Mouse (Mus musculus): ENCODE measurements around the gene Ceacam9.
A peak's percentile ranks its signal among the peaks of the same experiment; 100 is the strongest.
"Not testable (repeated sequence)": the region's sequence is repeated elsewhere in the genome, so short reads cannot be mapped to it uniquely, and the experiment has no call there.

Gene Ceacam9

DNA sequence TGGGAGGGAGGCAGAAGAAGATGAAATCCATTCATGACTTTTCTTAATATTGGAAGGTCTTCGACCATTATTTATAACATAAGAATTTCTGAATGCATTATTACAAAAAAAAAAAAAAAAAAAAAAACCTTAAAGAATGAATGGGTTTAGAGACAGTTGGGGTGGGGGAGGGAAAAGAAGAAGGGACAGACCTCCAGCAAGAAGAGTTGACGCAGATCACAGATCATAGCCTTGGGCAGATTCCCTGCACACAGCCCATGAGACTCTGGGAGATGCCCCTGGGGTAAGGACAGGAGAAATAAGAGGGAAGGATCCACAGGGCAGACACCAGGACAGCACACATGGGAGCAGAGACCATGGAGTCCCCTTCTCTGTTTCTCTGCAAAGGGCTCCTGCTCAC is at the start of gene Ceacam9:
Ceacam9 (plus strand) TSS at position 301 of the 400 bp plus-strand sequence.
- DNase-seq (ENCODE audit: low spot score), result no peak

- DNase-seq (ENCODE audit: low spot score), result no peak
These were observed 47.9 kb upstream of the Ceacam9 start for GRCm38 (mm10) chr7:16673823-16674222.

- DNase-seq (ENCODE audit: low spot score), result not testable (repeated sequence)
These were observed 47.0 kb upstream of the Ceacam9 start for GRCm38 (mm10) chr7:16674699-16675098.

- no peak for DNase-seq (ENCODE audit: low spot score)
These were observed 46.1 kb upstream of the Ceacam9 start, which contains the start of gene Ceacam15 for GRCm38 (mm10) chr7:16675605-16676004. Gene Ceacam15, minus strand, starts transcription at chr7:16675705.

DNA sequence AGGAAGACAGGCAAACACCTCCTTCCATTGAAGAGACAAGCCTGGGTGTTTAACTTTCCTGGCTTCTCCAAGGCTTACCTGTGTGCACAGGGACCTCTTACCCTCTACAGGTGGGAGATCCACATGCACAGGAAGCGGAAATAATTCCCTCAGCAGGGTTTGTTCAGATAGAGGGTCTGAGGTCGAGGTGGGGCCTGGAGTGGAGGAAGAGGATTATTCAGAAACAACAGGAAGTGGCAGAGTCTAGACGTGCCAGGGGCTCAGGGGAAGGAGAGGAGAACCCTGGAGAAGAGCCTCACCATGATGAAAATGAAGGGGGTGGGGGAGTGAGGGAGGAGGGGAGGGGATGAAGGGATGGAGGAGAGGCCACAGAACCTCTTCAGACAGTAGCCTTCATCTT is 41.5 kb upstream of the Ceacam9 start:
- DNase-seq (ENCODE audit: low spot score), result peak; percentile 48

- no peak for DNase-seq (ENCODE audit: low spot score)
These were observed 32.5 kb upstream of the Ceacam9 start for GRCm38 (mm10) chr7:16689196-16689595.

- DNase-seq (ENCODE audit: low spot score), result peak; percentile 61
These were observed 26.7 kb upstream of the Ceacam9 start for GRCm38 (mm10) chr7:16695025-16695424.

DNA sequence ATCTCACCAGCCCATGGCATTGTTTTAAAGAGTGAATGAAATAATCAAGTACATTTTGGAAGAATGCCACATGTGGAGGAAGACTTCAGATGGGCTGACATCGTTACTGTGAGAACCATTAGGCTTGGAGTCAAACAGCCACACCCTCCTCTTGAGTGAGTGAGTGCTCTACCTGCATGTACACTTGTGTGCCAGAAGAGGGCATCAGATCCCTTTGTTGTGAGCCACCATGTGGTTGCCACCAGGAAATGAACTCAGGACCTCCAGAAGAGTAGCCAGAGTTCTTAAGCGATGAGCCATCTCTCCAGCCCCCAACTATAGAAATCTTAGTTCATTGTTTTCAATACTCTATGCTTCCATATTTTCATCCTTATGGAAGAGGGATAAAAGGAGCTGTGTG is 22.7 kb upstream of the Ceacam9 start:
- DNase-seq (ENCODE audit: low spot score), result peak; percentile 51

DNA sequence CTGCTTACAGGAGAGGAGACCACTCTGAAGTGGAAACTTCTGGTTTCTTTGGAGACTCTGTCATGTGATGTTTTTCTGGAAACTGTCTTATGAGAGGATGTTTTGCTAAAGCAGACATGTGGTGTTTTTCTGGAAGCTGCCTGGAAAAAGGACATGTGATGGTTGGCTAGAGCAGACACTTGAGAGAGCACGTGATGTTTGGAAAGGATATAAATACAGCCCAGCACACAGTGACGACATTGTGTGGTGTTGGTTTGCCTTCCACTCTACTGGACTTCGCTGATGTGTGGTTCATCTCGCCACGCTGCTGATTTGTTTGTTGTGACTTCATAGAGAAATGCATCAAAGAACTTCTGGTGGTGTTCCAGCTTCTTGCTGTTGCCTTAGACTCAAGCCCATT is 21.1 kb upstream of the Ceacam9 start:
- peak; percentile 36 for DNase-seq (ENCODE audit: low spot score)

DNA sequence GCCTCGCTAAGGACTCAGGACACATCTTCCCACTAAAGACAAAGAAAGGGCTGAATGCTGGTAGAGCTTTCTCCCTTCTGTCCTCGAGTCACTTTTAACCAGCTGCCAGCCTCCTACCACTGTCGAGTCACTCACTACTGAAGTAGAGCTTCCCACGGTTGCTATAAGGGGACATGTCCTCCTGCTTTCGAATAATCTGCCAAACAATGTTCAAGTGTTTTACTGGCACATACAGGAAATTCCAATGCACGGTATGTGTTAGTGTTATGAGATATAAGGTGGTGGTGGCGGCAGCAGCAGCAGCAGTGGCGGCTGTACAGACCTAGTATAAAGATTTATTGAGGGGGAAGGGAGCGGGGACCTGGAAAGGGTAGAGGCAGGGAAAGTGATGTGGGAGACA is 15.3 kb upstream of the Ceacam9 start:
- DNase-seq (ENCODE audit: low spot score), result no peak

DNA sequence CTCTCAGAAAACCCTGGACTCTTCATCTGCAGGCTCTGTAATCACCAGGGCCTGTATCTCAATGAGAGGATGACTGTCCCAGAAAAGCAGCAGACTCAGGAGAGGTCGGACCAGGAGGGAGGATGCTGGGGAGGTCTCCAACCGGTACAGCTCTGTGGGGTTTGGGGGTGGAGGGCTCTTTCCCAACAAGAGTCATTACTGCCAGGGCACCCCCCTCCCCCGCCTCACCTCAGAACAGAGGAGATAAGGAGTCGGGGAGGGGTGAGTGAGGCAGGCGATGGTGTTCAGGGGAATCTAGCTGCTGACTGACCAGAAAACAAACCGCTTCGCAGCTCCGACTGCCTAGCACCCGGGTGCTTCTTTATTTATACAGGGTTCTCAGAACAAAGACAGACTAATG is 13.5 kb upstream of the Ceacam9 start:
- DNase-seq (ENCODE audit: low spot score), result no peak

DNA sequence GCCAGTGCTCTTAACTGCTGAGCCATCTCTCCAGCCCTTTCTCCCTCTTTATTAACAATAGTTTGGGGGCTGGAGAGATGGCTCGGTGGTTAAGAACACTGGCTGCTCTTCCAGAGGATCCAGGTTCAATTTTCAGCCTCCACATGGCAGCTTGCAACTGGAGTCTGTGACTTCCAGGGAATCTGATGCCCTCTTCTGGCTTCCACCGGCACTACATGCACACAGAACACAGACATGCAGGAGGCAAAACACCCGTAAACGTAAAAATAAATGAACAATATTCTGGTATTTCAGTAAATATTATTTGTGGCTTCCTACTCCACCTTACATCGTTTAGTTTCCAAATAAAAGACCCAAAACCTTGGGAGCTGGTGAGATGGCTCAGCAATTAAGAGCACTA is 11.1 kb upstream of the Ceacam9 start:
- DNase-seq (ENCODE audit: low spot score), result no peak

DNA sequence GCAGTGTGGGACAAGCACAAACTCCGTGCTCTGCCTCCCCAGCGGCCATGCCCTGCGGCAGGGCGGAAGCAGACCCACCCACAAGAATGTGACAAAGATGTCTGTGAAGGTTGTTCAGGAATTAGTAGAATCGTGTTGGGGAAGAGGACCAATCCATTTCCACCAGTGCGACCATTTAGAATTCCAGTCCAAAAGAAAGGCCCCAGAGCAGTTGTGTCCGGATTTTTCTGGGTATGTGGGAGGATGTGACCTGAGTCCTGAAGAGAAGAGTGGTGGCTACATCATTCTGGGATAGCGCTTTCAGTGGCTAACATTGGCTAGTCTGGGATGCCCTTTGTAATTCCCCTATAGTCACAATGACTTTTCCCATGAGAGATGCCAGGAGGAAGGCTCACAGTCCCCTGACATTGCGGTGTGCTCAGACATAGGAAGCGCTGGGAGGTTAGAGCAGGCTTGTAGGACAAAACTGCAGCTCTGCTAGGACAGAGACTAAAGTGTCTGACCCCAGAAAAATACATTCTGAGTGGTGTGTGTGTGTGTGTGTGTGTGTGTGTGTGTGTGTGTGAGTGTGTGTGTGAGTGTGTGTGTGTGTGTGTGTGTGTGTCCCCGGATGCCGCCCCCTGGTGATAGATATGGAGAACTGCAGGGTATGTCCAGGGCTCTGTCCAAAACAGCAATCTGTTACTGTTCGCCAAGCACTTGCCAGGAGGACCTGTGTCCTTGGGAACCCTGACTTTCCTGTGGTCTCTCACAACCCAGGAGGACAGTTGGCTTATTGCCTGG is 8.9 kb upstream of the Ceacam9 start:
- no peak for DNase-seq (ENCODE audit: low spot score)

DNA sequence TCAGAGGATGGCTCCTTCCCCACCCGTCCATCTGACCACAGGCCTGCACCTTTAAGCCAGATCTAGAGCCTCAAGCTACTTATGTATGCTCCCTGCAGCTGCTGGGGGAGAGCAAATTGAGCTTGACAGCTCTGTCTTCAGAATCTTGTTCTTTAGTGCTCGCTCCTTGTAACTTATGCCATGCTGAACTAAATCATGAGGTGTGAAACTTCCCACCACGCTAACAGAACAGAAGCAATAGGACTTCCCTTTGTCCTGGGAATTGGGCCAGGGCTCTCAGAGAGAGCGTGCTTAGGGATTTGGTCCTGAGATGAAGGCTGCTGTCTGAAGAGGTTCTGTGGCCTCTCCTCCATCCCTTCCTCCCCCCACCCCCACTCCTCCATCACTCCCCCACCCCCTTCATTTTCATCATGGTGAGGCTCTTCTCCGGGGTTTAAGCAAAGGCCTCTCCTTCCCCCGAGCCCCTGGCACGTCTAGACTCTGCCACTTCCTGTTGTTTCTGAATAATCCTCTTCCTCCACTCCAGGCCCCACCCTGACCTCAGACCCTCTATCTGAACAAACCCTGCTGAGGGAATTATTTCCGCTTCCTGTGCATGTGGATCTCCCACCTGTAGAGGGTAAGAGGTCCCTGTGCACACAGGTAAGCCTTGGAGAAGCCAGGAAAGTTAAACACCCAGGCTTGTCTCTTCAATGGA is 5.1 kb upstream of the Ceacam9 start:
- DNase-seq (ENCODE audit: low spot score), result peak; percentile 65

GRCm38 (mm10) chr7:16722490-16722889 is 761 bp downstream of the Ceacam9 start:
- DNase-seq (ENCODE audit: low spot score), result not testable (repeated sequence)

DNA sequence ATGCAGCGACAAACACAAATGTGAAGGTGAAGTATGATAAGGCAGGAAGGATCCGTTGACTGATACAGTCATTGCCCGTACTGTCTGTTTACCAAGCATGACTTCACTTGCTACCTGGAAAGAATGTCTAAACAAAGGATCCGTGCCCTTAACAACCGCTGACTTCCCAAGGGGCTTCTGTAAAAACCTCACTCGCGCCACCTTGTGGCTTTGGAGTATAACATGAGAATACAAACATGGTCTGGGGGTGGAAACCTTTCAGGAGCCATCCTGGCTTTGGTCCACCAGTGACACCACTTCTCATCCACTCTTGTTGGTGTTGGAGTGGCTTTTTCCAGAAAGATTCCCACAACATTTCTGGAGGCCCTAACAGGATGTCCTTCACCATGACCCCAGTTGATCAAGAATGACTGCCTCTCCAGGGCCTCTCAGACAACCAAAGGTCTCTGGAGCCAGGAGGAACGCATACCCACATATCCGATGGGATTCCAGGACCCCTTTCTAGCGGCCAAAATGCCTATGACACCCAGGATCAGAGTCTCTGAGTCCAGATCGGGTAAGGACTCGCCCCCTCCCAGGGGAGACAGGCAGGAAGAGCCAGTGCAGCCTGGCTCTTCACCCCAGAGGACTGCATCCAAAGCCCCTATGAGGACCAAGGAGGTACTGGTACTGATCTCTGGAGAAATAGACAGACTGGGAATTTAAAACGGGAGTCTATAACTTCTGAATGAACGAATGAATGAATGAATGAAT is 7.0 kb downstream of the Ceacam9 start:
- peak; percentile 70 for DNase-seq (ENCODE audit: low spot score)

GRCm38 (mm10) chr7:16729563-16729962 is 7.8 kb downstream of the Ceacam9 start:
- DNase-seq (ENCODE audit: low spot score), result not testable (repeated sequence)

- DNase-seq (ENCODE audit: low spot score), result no peak
These were observed 9.1 kb downstream of the Ceacam9 start for GRCm38 (mm10) chr7:16730791-16731190.

GRCm38 (mm10) chr7:16731893-16732422 is 10.2 kb downstream of the Ceacam9 start:
- no peak for DNase-seq (ENCODE audit: low spot score)

- no peak for DNase-seq (ENCODE audit: low spot score)
These were observed 15.9 kb downstream of the Ceacam9 start for GRCm38 (mm10) chr7:16737606-16738072.

DNA sequence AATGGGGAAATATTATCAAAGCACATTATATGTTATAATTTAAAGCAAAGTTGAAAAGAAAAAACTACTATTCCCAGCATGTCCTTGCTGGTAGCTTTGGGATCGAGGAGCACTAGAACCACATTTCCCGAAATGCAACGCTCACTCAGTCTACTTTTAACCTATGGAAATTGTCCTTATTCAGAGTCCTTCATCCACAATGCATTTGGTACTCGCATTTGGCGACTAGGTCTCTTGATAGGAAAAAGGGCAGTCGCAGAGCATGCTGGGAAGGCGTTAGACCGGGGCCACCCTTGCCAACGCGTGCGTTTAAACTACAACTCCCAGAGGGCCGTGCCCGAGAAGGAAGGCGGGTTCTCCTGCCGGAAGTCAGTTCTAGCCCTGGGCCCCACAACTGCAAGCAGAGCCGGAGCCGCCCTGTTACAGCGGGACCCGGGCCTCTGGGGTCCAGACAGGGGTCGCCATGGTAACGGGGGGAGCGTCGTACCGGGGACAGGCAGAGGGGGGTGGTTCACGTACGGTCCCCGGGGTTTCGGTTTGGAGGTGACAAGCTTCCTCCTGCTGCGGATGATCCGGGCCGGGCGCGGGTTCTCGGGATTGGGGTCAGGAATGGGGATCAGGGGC is 16.5 kb downstream of the Ceacam9 start, which contains the start of gene Ap2s1:
Ap2s1 (plus strand) TSS at position 338 of the 624 bp plus-strand sequence.
- DNase-seq (ENCODE audit: low spot score), result peak; percentile 96
